Mouse (Mus musculus) forebrain, embryonic 10.5 days (tissue): ENCODE measurements at regions not wholly inside any gene's neighbourhood (a gene's known extent, or its start where the extent isn't known, plus 50 kb on each side); places are given as distances from the start of the nearest gene placed in this dataset.

ENCODE experiments used
- DNase-seq: peaks from one replicate; pipeline ENCODE4 v3.0.0-alpha.2; 2017; ENCODE audit warnings: low spot score; ENCODE audit errors: extremely low spot score
- H3K27ac ChIP-seq: fragments of 300-500 bp; sonication (generic); 2 replicates; pipeline ENCODE4 v1.5.1; 2016; ENCODE audit warnings: mild to moderate bottlenecking
- H3K27me3 ChIP-seq: fragments of 300-500 bp; sonication (generic); 2 replicates; pipeline ENCODE4 v1.6.1; 2016; ENCODE audit warnings: mild to moderate bottlenecking; ENCODE audit not compliant: poor library complexity, severe bottlenecking
- H3K36me3 ChIP-seq: fragments of 300-500 bp; sonication (generic); replicated peaks from 2 replicates; pipeline ENCODE4 v1.6.1; 2016; ENCODE audit warnings: mild to moderate bottlenecking, moderate library complexity
- H3K4me1 ChIP-seq: fragments of 300-500 bp; sonication (generic); 2 replicates; pipeline ENCODE4 v1.6.1; 2016
- H3K4me3 ChIP-seq: fragments of 300-500 bp; sonication (generic); 2 replicates; pipeline ENCODE4 v1.5.1; 2016; ENCODE audit warnings: mild to moderate bottlenecking, moderate library complexity
- H3K9me3 ChIP-seq: fragments of 300-500 bp; sonication (generic); 2 replicates; pipeline ENCODE4 v1.6.1; 2016; ENCODE audit warnings: mild to moderate bottlenecking, moderate library complexity
- WGBS: fragments of 180-500 bp; shearing (Covaris S2); methylation state at CpG from one replicate; pipeline ENCODE4 v1.1.7; 2016; 5-methylcytosine and 5-hydroxymethylcytosine counted together

DNA sequence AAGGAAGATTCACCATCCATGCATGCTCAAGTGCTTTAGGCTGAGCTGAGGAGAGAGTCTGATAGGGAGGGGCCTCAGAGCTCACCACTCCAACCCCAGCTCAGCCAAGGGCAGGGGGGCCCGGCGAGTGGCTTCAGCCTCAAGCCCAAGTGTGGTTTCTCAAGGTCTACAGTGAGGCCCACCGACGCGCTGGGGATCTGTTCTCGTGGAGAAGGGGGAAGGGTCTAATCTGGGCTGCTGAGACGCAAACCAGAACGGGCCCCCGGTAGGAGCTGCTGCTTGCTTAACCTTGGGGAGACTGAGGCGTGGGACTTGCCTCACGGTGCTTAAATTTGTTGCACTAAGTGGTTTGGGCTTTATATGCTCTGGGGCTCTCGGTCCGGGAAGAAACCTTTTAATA is 70.9 kb downstream of the Asb1 start:
- Histone ChIP-seq H3K4me3 (no peak overlapping the region), H3K27me3 (no peaks in the 10 kb centered on the region), H3K27ac (no peak overlapping the region), H3K36me3 (no peaks in the 10 kb centered on the region), H3K4me1 (peaks cover 5% of the 10 kb centered on the region), H3K9me3 (no peaks in the 10 kb centered on the region)
- DNase-seq: no peak
- WGBS: 81% methylated on average over 13 of the region's 13 CpGs

DNA sequence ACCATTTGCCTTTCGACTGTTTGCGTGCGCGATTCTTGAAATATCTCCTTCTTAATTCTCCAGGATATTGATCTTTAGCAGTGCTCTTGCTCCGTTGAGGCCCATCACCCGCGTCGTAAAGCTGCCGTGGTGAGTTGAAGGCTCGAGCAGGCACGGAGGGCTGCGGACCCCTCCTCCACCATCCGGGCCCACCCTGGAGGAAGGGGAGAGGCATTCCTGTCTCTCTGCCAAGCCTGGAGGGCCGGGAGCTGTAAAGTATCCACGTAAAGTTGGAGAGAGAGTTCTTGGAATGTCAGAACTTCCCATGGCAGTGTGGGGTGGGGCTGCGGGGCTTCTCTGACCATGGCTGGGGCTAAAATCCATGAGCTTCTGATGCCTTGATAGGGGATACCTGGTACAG is 71.3 kb downstream of the Asb1 start:
- Histone ChIP-seq H3K4me1 (peaks cover 3% of the 10 kb centered on the region; the same call in 1 of the 2 replicates), H3K27ac (no peak overlapping the region), H3K4me3 (no peak overlapping the region), H3K27me3 (no peaks in the 10 kb centered on the region), H3K36me3 (no peaks in the 10 kb centered on the region), H3K9me3 (no peaks in the 10 kb centered on the region)
- DNase-seq: no peak
- WGBS: 81% methylated on average over 16 of the region's 16 CpGs

DNA sequence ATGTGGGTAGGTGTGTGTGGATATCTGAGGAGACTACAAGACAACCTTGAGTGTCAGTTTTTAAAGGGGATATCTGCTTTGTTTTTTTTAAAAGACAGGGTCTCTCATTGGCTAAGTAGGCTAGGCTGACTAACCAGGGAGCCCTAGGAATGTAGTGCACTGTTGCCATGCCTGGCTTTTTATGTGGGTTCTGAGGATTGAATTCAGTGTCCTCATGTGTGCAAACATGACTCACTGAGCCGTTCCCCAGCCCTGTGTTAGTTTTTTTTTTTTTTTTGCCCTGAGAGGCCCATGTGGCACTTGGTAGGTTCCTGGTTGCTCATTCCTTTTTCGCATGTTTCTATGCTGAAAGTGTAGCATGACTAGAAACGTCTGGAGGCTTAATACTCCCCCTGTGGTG is 72.6 kb downstream of the Asb1 start:
- Histone ChIP-seq H3K4me1 (peaks cover 3% of the 10 kb centered on the region; the same call in 1 of the 2 replicates), H3K27me3 (no peaks in the 10 kb centered on the region), H3K36me3 (no peaks in the 10 kb centered on the region), H3K9me3 (no peaks in the 10 kb centered on the region), H3K4me3 (no peak overlapping the region), H3K27ac (no peak overlapping the region)
- WGBS: 66% methylated on average over 3 of the region's 3 CpGs
- no peak for DNase-seq

DNA sequence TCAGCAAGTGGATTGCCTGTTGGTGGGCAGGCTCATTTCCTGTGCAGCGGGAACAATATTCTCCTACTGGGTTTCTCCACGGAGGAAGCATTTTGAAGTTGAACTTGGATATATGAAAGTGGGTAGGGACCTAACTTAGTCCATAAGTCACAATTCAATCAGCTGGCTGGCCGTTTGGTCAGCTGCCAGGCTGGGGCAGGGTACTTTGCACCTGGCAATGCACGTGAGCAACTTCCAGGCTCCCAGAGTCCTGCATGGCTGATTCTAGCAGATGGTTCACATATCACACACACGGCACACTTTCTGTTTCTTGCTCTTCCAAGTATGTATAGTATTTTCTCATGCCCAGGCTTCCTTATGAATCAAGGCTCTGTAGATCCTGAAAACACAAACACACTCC is 75.1 kb downstream of the Asb1 start:
- no peaks in the 10 kb centered on the region for H3K27me3 ChIP-seq
- no peaks in the 10 kb centered on the region for H3K9me3 ChIP-seq
- H3K4me3 ChIP-seq: no peak overlapping the region
- no peak for DNase-seq
- no peaks in the 10 kb centered on the region for H3K36me3 ChIP-seq
- H3K4me1 ChIP-seq: peaks cover 10% of the 10 kb centered on the region
- H3K27ac ChIP-seq: no peak overlapping the region
- WGBS: 80% methylated on average over 5 of the region's 5 CpGs

DNA sequence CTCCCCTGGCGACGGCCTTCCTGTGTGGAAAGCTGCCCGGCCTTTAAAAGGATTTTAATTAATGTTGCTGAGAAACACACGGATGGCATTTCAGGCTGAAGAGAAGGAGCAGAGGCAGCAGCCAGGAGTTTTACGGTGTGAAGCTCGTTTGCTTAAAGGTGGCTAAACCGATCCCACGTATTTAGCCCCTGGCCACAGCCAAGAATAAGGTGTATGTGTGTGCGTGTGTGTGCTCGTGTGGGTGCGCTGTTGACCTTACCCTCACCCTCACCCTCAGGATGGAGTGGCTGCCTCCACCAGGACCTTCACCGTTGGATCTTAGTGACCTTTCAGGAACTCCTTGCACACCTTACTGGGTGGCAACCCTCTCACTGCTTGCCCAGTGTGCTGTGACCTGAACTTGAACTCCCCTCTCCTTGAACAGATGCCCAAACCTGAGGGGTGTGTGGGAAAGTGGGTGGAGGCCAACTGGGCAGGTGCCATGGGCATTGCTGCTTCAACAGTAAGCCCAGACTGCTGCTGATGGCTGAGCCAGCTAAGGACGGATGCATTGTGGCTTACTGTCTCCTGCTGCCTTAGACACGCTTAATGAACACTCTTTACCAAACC is 78.3 kb downstream of the Asb1 start:
- WGBS: 84% methylated on average over 14 of the region's 14 CpGs

DNA sequence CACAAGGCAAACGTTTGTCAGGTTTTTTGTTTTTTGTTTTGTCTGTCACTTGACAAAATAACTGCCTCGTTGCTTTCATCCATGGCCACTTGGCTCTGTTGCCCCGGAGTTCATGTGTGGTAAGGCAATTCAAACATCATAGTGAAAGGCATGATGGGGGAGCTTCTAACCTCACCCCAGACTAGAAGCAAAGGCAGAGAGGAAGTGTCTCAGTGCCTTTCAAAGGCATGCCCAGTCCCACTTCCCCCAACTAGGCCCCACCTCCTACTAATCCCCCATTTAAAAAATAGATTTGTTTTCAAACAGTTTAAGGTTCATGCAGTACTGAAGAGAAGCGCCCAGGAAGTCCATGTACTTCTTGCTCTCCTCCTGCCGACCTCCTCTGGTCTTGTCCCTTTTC is 80.8 kb downstream of the Asb1 start:
- no peaks in the 10 kb centered on the region for H3K36me3 ChIP-seq
- peaks cover 16% of the 10 kb centered on the region for H3K4me1 ChIP-seq
- no peak for DNase-seq
- H3K27me3 ChIP-seq: no peaks in the 10 kb centered on the region
- no peaks in the 10 kb centered on the region for H3K9me3 ChIP-seq
- WGBS: 85% methylated on average over 5 of the region's 5 CpGs
- H3K27ac ChIP-seq: no peak overlapping the region
- H3K4me3 ChIP-seq: no peak overlapping the region

More for the DNA sequence above, 78.3 kb downstream of the Asb1 start:
- Histone ChIP-seq H3K36me3 (no peaks in the 10 kb centered on the region), H3K9me3 (no peaks in the 10 kb centered on the region), H3K4me1 (peaks cover 6% of the 10 kb centered on the region; the same call in 1 of the 2 replicates), H3K27ac (no peak overlapping the region), H3K27me3 (no peaks in the 10 kb centered on the region), H3K4me3 (no peak overlapping the region)
- no peak for DNase-seq

DNA sequence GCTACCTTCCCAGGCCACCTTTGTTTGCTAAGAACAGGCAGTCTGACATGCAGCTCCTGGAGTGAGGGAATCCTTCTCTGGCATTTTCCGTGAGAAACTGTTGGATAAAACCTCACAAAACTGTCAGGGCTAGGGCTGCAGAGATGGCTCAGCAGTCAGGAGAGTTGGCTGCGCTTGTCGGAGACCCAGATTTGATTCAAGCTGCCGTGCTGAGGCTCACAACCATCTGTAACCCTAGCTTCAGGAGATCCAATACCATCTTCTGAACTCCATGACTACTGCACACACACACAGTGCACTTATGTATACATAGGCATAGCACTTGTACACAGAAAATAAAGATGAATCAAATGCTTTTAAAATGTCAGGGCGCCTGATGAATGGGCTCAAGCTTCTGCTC is 82.5 kb downstream of the Asb1 start:
- DNase-seq: no peak
- no peaks in the 10 kb centered on the region for H3K9me3 ChIP-seq

DNA sequence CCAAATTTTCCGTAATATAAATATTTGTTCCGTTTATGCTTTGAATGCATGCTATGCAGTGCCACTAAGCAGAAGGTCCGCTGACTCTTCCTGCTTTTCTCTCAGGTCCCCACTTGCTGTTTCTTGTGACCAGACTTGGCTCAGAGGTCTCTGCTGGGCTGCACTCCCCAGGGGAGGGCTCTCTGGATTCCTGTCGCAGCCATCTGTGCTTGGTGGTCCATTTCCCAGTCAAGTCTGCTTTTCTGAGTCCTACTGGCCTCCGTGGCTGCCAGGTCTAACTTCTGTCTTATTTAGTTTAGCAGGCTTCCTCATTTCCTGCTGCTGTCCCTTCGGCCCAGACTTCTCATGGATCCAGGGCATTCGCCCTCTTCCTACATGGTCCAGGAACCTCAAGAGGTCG is 83.7 kb downstream of the Asb1 start:
- Histone ChIP-seq H3K4me3 (no peak overlapping the region), H3K4me1 (peaks cover 10% of the 10 kb centered on the region), H3K36me3 (no peaks in the 10 kb centered on the region), H3K9me3 (no peaks in the 10 kb centered on the region), H3K27me3 (no peaks in the 10 kb centered on the region), H3K27ac (no peak overlapping the region; the same call in 1 of the 2 replicates)
- 70% methylated on average over 8 of the region's 8 CpGs for WGBS
- DNase-seq: no peak

More for the DNA sequence above, 82.5 kb downstream of the Asb1 start:
- Histone ChIP-seq H3K36me3 (no peaks in the 10 kb centered on the region), H3K27ac (no peak overlapping the region), H3K4me3 (no peak overlapping the region), H3K4me1 (peaks cover 16% of the 10 kb centered on the region), H3K27me3 (no peaks in the 10 kb centered on the region)
- WGBS: 91% methylated on average over 5 of the region's 5 CpGs

DNA sequence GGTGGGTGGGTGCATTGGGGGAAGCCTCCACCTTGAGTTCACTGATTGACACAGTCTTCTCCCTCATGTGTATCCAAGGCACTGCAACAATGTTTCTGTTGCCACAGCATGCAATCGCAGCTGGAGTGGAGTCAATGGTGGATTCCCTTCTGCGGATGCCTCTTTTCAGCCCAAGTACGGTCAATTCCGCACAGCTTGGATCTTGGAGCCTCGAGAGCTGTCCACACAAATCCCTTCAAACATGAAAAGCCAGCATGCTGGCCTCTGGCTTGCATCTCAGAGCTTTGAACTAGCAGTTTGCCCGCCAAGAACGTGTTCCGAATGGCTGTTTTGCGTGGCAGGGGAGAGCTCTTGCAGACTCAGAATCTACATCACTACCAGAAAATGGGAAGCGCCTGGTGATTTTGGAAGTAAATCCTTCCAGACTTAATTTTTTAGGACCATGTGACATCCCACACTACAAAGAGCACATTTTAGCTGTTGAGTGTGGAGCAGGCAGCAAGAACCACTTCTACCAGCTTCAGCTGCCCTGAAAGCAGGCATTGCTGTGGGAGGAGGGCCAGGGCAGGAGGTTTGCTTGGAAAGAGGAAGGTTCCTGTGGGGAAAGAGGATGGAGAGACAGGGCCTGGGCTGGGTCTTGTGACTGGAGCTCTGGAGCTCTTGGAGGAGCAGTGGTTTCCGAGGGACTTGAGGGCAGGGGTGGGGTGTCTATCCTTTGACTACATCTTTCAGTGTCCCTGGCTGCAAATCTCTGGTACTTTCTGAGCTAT is 84.4 kb downstream of the Asb1 start:
- Histone ChIP-seq H3K9me3 (no peaks in the 10 kb centered on the region), H3K36me3 (no peaks in the 10 kb centered on the region), H3K4me3 (no peak overlapping the region), H3K27me3 (no peaks in the 10 kb centered on the region), H3K27ac (no peak overlapping the region), H3K4me1 (peaks cover 10% of the 10 kb centered on the region)
- 86% methylated on average over 11 of the region's 11 CpGs for WGBS
- no peak for DNase-seq

DNA sequence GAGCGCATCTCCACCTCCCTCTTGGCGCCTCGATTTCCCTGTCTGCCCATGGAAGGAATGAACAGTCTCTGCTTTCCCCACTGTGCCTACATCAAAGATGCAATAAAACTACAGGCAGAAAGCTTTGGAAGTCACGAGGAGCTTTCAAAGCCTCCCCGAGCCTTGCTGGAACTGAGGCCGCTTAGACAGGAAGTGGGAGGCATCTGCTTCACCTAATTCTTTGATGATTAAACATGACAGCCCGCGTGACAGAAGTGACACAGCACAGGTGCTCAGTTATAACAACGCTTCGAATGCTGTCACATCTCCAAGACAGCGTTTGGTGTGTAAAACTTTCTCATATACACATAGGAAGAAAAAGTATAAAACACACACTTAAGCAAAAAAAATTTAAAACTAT is 85.7 kb downstream of the Asb1 start:
- Histone ChIP-seq H3K27ac (no peak overlapping the region), H3K9me3 (no peaks in the 10 kb centered on the region), H3K4me1 (peaks cover 10% of the 10 kb centered on the region), H3K27me3 (no peaks in the 10 kb centered on the region), H3K4me3 (no peak overlapping the region), H3K36me3 (no peaks in the 10 kb centered on the region)
- no peak for DNase-seq
- WGBS: 87% methylated on average over 11 of the region's 11 CpGs

DNA sequence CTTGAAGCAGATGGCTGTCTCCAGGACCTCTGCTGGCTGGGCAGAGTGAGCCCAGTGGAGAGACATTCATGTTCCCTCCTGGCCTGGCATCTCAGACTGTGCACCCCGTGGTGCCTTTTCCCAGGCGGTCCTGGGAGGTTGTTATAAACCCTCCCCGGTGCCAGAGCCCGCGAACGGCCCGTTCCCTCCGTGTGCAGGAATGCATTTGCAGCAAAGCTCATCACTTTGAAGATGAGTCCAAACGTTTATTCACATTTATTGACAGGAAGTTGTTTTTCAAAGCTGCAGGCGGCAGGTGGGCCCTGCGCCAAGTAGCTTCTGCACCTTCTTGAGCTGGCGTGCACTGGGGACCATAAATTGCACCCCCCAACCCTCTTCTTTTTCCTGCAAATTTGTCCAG is 89.9 kb downstream of the Asb1 start:
- Histone ChIP-seq H3K36me3 (no peaks in the 10 kb centered on the region), H3K9me3 (no peaks in the 10 kb centered on the region), H3K27ac (no peak overlapping the region), H3K4me3 (no peak overlapping the region), H3K4me1 (peaks cover 9% of the 10 kb centered on the region), H3K27me3 (no peaks in the 10 kb centered on the region)
- 83% methylated on average over 12 of the region's 12 CpGs for WGBS
- no peak for DNase-seq

DNA sequence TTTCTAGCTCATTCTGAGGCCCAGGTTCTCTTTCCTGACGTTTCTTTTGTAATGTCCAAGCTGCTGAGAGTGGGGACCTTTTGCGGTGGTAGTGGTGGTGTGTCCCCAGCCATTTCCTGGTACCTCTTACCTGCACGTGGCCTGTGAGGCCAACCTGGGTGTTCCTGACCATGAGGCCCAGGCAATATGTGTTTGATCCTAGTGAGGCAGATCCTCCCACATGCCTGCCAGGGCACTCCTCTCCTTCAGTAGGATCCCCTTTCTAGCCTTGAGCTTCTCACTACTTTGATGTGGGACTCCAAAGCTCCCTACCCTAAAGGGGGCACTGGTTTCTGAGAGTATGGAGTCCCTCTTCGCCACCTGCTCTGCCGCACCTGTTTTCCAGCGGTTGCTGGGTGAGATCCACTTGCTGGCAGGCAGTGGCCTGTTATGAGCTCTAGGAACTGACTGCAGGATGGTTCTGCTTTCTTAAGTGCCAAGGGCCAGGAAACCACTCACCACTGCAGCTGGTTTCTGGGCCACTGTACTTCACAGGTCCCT is 90.6 kb downstream of the Asb1 start:
- Histone ChIP-seq H3K9me3 (no peaks in the 10 kb centered on the region), H3K4me3 (no peak overlapping the region), H3K4me1 (peaks cover 8% of the 10 kb centered on the region; the same call in 1 of the 2 replicates), H3K36me3 (no peaks in the 10 kb centered on the region), H3K27me3 (no peaks in the 10 kb centered on the region), H3K27ac (no peak overlapping the region)
- no peak for DNase-seq
- 86% methylated on average over 6 of the region's 6 CpGs for WGBS

DNA sequence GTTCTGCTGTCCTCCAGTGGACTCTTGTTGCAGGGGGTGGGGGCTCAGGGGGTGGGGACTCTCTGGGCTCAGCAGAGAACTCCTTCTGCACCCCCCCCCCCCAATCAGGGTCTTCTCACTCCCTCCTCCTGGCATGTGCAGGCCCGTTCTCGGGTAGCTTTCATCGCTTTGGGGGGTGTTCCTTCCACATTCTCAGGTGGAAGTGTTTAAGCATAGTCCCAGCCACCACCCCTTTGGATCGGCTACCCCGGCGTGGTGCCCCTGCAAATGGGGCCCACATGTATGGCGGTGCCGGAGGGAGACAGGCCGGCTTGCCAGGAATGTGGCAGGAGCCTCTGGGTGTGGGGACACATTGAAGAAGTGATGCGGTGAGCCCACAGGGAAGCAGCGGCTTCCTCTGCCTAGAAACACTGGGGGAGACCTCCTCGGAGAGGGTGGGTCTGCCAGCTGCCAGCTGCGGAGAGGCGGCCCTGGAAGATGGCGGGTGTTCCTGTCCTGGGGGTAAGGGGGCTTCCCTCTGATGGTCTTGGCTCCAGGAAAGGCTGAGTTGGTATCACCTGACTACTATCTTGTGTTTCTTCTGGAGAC is 92.7 kb downstream of the Asb1 start:
- Histone ChIP-seq H3K27me3 (no peaks in the 10 kb centered on the region), H3K9me3 (no peaks in the 10 kb centered on the region), H3K36me3 (no peaks in the 10 kb centered on the region), H3K27ac (peak overlapping the region; percentile 20; the same call in 1 of the 2 replicates), H3K4me1 (peaks cover 8% of the 10 kb centered on the region; the same call in 1 of the 2 replicates), H3K4me3 (no peak overlapping the region)
- DNase-seq: no peak
- WGBS: 86% methylated on average over 15 of the region's 15 CpGs
